In genomic region chr9:77391248-77391647, GRCm38 (mm10) we compare ENCODE assay signal across 22 mouse cellular contexts. TPM values are rescaled to one million over a fixed set of nuclear protein-coding genes. Genes with fewer than 3 reads are reported as not detected.
"Had no signal": no experiment of that assay in that cellular context is flagged by ENCODE, and none has a peak within 500 bp of the region (broad histone marks: within the 10 kb centered on the region; RNA-seq: fewer than 3 reads in every experiment).

No protein-coding gene starts in this region.

- H3K36me3 ChIP-seq: midbrain, embryonic 10.5 days; midbrain, embryonic 13.5 days; neural tube, embryonic 13.5 days; neural tube, embryonic 15.5 days; stomach, embryonic 15.5 days had no signal

- H3K9me3 ChIP-seq: midbrain, embryonic 10.5 days; midbrain, embryonic 13.5 days; neural tube, embryonic 13.5 days; neural tube, embryonic 15.5 days; stomach, embryonic 15.5 days had no signal

- H3K4me1 ChIP-seq: midbrain, embryonic 10.5 days; midbrain, embryonic 13.5 days; neural tube, embryonic 13.5 days; neural tube, embryonic 15.5 days; stomach, embryonic 15.5 days had no signal

- ATAC-seq: midbrain, embryonic 13.5 days; midbrain, embryonic 16.5 days had no signal

- H3K4me2 ChIP-seq: lung, embryonic 14.5 days; midbrain, embryonic 13.5 days; neural tube, embryonic 13.5 days; neural tube, embryonic 15.5 days; stomach, embryonic 15.5 days had no signal

- H3K9ac ChIP-seq: liver, embryonic 14.5 days; lung, embryonic 14.5 days; midbrain, embryonic 13.5 days; neural tube, embryonic 13.5 days; neural tube, embryonic 15.5 days; stomach, embryonic 15.5 days had no signal

- DNase-seq: lung, adult 18-20 months; lung, embryonic 14.5 days; lung, postnatal 10 days; lung, postnatal 4 days; retina, postnatal 1 day; right cerebral cortex, adult 18-20 months; right cerebral cortex, postnatal 25 days; thymus, postnatal 14 days; thymus, postnatal 36 days had no signal

- H3K4me3 ChIP-seq: midbrain, embryonic 10.5 days; midbrain, embryonic 13.5 days; myocyte; neural tube, embryonic 13.5 days; neural tube, embryonic 15.5 days; stomach, embryonic 15.5 days had no signal

- H3K27ac ChIP-seq: liver, embryonic 14.5 days; midbrain, embryonic 10.5 days; midbrain, embryonic 13.5 days; neural tube, embryonic 13.5 days; neural tube, embryonic 15.5 days; stomach, embryonic 15.5 days; stomach, postnatal 0 days had no signal

- H3K27me3 ChIP-seq: midbrain, embryonic 13.5 days; neural tube, embryonic 13.5 days; neural tube, embryonic 15.5 days; stomach, embryonic 15.5 days had no signal

RNA-seq across cellular contexts. Expression of gene Mlip, which starts 38.5 kb away (rescaled TPM):
- total RNA-seq: megakaryocyte-erythroid progenitor cell, adult 5-6 weeks had no signal
- polyA plus RNA-seq: liver, embryonic 14.5 days; neural tube, embryonic 11.5 days; spleen, adult 2 months; thymus, postnatal 0 days had no signal
